Mouse (Mus musculus): ENCODE measurements around the gene Txndc9.

The Txndc9 gene

DNA sequence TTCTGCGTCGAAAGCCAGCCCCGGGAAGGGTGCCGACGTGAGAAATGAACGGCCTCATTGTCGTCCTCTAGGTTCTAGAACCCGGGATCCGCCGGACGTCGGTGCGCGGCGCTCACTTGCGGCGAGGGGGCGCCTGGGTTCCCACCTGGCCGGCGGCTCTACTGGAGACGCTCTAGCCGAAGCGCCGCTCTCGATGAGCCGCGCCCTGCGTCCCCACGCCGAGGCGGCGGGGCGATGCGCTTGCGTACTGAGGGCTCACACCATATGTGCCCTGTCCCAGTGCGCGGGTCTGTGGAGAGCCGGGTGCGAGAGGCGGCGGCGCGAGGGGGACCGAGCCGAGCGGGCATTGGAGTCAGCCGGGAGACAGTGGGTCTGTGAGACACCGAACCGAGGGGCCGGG lies at the start of gene Txndc9, which contains the start of gene Eif5b:
Txndc9 (minus strand) TSS at position 27 of the 400 bp plus-strand sequence.
Eif5b (plus strand) TSS at position 144 of the 400 bp plus-strand sequence.
- in situ Hi-C loops (cut with MboI; ENCODE audit: low pct_unique_long_range_greater_than_20kb in 1 of 2, low sequenced_read_pairs in 2 of 2, unreplicated experiment in 1 of 2), result no loop called here

DNA sequence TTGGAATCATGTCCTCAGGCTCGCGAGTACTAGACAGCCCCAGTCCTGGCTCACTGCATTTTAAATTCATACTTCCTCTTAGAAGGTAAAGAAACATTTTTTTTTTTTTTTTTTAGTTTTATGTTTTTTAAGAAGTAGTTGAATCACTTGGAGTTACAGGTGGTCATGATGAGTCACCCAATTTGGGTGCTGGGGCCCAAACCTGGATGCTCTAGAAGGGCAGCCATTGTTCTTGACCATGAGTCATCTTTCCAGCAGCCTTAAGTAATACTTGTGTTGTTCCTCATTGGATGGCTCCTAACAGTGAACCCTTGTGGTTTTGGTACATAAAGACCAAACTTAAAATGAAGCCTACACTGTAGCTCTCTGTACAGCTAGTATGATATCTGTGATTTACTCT lies 41.2 kb upstream of the Txndc9 start:
- in situ Hi-C loops (cut with MboI; ENCODE audit: low pct_unique_long_range_greater_than_20kb in 1 of 2, low sequenced_read_pairs in 2 of 2, unreplicated experiment in 1 of 2), result no loop called here

DNA sequence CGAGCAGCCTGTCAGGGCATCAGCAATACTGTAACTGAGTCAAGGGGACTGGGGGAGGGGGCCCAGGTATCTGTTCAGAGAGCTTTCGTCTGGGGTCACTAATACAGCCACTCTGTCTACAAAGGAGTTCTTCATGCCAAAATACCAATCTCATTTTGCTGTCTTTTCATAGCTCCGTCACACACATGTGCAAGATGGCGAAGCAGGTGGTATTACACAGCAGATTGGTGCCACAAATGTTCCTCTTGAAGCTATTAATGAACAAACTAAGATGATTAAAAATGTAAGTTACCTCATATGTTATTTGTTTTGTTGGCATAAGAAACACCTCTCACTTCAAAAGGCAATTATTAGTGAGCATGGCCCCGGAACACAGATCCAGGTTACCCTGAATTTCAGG lies 39.7 kb upstream of the Txndc9 start:
- in situ Hi-C loops (cut with MboI; ENCODE audit: low pct_unique_long_range_greater_than_20kb in 1 of 2, low sequenced_read_pairs in 2 of 2, unreplicated experiment in 1 of 2), result no loop called here

DNA sequence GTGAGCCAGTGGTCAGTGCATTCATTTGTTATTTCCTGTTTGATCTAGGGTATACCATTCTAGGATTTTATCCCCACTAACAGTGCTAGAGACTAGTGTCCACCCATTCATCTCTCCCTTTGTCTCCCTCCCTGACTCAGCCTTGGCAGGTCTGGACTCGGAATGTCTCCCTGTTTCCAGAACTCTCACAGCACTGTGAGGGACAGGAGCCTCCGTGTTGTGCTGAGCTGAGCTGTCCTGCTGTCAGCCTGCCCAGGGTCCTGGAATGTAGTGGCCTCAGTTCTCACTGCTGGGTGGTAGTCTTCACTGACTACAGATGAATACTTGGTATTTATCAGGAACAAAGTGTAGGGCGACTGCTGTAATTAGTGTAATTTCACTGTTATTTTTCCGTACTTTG lies 37.8 kb upstream of the Txndc9 start:
- in situ Hi-C loops (cut with MboI; ENCODE audit: low pct_unique_long_range_greater_than_20kb in 1 of 2, low sequenced_read_pairs in 2 of 2, unreplicated experiment in 1 of 2), result no loop called here

DNA sequence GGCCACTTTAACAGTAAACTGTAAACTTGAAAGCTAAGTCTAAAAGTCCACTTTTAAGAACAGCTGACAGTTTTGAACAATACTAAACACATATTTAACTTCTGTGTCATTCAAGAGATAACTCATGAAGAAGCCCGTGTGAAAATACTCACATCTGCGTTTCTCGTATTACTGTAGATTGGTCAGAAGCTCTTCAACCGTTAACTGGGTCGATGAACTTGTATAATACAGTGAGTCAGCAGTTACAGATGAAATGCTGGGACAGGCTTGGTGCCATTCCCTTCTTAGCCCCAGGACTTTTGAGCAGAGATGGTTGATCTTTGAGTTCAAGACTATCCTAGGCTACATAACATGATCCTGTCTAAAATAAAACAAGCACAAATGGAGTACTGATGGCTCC lies 33.7 kb upstream of the Txndc9 start:
- in situ Hi-C loops (cut with MboI; ENCODE audit: low pct_unique_long_range_greater_than_20kb in 1 of 2, low sequenced_read_pairs in 2 of 2, unreplicated experiment in 1 of 2), result no loop called here

DNA sequence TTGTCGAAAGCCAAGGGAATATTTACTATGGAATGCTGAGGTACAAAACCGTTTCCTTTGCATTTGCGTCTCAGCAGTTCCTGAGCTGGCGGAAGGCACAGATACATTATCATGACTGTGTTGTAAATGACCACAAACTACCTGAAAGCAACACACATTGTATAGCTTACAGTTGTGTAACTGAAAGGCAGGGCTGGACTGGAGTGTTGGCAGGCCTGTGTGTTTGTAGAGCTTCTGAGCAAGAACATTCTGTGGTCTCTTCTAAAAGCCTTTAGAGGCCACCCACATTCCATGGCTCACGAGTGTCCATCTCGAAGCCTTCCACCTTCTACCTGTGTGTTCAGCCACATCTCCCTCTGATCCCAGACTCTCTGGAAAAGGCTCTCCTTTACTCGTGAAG lies 29.6 kb upstream of the Txndc9 start:
- in situ Hi-C loops (cut with MboI; ENCODE audit: low pct_unique_long_range_greater_than_20kb in 1 of 2, low sequenced_read_pairs in 2 of 2, unreplicated experiment in 1 of 2), result no loop called here

DNA sequence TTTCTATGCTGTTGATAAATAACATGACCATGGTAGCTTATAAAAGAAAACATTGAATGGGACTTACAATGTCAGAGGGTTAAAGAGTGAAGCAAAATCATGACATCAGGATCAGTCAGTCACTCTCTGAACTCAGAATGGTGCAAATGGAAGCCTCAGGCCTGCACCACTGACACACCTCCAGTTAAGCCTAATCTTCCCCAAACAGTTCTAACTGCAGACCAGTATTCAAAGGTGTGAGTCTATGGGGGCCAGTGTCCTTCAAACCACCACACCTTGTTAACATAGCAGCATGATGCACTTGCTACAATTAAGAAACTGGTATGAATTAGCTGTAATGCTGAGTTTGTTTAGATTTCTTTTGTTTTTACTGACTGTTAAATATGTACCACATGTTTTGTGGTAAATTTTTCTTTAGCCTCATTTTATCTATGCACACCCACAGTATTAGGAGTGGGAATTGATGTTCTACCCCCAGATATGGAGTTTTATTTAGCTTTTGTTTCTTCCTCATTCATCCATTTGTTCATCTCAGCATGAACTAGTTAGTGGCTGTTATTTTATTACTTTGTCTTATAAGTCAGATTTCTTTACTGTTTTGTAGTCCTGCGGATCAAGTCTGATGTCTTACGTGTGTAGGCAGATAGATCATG lies 17.0 kb upstream of the Txndc9 start:
- in situ Hi-C loops (cut with MboI; ENCODE audit: low pct_unique_long_range_greater_than_20kb in 1 of 2, low sequenced_read_pairs in 2 of 2, unreplicated experiment in 1 of 2), result no loop called here

DNA sequence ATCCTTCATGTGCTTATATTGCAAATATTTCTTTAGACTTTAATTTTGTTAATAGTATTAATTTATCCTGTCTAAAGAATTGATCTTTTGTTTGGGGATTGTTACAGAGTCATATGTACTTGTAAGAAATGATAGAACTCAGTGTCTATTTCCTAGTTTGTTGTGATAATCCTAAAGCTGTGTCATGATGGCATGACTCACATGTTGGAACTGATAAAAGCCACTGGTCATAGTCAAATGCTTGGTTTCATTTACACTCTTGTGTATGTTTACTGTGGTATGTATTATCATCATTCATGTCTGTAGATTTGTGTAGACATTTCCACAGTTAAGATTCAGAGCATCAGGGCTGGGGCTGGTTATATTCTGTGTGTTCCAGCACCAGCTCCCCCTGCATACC lies 14.8 kb upstream of the Txndc9 start:
- in situ Hi-C loops (cut with MboI; ENCODE audit: low pct_unique_long_range_greater_than_20kb in 1 of 2, low sequenced_read_pairs in 2 of 2, unreplicated experiment in 1 of 2), result no loop called here

DNA sequence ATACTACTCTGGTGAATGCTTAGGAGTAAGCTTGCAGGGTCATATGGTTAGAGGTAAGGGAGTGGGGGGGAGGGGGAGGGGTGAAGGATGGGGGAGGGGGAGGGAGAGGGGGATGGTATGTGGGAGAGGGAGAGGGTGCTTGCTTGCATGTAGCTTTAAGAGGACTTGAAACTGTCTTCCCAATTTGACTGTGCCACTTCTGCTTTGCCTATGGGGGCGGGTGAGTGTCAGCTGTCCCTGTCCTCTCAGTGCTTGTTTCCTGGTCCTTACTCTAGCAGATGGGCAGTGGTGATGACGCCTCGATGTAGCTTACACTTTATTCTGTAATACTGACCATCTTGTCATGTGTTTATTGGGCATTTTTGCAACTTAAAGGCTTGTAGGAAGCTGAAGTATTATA lies 14.4 kb upstream of the Txndc9 start:
- in situ Hi-C loops (cut with MboI; ENCODE audit: low pct_unique_long_range_greater_than_20kb in 1 of 2, low sequenced_read_pairs in 2 of 2, unreplicated experiment in 1 of 2), result no loop called here

DNA sequence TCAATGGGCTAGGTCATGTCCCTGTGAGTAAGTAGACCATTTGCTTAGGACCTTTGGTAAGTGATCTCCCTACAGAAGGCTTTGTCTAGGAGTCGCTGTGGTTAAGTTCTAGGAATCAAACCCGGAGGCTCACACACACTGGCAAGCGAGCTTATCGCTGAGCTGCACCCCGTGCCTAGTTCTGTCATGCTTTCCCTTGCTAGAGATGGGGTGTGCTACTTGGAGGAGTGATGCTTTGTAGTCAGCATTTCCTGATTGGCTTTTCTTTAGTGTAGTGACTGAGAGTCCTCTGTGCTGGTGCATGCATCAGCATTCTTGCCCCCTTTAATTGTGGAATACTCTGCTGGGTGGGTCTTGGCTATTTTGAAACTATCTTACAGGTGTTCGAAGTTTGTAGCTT lies 14.0 kb upstream of the Txndc9 start:
- in situ Hi-C loops (cut with MboI; ENCODE audit: low pct_unique_long_range_greater_than_20kb in 1 of 2, low sequenced_read_pairs in 2 of 2, unreplicated experiment in 1 of 2), result no loop called here

DNA sequence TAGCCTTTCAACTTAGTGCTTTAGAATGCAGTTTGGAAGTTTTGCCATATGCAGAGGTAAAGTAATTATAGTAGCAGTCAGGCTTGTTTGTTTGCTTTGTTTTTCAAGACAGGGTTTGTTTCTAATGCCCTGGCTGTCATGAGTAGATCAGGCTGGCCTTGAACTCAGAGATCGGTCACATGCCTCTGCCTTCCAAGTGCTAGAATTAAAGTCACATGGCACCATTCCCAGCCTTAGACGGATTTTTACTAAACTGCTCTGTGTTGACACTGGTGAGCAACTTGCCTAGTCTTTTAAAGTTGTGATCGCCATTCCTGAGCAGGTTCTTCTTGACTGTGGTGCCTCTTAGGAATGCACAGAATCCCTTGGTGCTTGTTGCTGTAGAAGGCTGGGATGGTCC lies 9.0 kb upstream of the Txndc9 start:
- in situ Hi-C loops (cut with MboI; ENCODE audit: low pct_unique_long_range_greater_than_20kb in 1 of 2, low sequenced_read_pairs in 2 of 2, unreplicated experiment in 1 of 2), result no loop called here

DNA sequence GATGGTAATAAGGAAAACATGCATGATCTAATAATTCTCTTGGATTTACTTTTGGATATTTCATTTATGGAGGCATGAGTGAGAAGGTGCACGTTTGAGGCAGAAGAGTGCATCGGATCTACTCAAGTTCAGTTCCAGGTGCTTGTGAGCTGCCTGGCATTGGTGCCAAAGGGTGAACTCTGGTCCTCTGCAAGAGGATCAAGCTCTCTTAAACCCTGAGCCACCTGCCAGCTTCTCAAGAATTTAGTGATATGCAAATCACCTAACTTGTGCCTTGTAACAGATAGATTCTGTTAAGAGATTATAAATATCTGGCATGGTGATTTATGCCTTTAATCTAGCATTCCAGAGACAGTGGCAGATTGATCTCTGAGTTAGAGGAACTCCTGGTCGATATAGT lies 5.4 kb upstream of the Txndc9 start:
- in situ Hi-C loops (cut with MboI; ENCODE audit: low pct_unique_long_range_greater_than_20kb in 1 of 2, low sequenced_read_pairs in 2 of 2, unreplicated experiment in 1 of 2), result no loop called here

DNA sequence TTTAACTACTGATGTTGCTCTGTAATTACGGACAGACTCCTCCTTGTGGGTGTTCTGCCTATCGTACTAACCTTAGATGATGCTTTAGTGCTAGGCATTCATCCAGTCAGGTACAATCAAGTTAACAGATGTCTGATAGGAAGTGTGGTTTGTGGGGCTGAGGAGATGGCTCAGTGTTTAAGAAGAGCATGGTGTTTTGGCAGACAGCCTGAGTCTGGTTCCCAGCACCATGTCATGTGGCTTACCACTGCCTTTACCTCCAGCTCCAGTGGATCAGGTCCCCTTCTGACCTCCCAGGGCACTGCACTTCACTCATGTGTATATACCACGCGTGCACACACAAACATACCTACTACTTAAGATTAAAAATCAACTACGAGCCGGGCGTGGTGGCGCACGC lies 4.3 kb upstream of the Txndc9 start:
- in situ Hi-C loops (cut with MboI; ENCODE audit: low pct_unique_long_range_greater_than_20kb in 1 of 2, low sequenced_read_pairs in 2 of 2, unreplicated experiment in 1 of 2), result no loop called here

DNA sequence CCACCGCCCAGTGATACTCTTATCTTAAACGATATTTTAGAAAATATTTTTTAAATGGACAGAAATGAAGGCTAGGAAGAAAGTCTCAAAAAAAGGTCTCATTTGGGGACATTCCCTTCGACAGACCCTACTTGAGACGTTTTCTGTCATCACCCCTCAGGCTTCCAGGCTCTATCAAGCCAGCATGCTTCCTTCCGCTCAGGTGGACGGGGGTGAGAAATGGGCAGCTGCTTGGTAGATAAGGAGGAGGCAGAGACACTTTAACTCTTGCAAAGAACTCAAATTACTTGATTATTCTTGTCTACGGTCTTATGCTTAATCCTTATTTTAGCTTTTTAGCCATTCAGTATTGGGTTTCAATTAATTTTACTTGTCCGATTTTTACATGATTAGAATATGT lies 3.2 kb upstream of the Txndc9 start:
- in situ Hi-C loops (cut with MboI; ENCODE audit: low pct_unique_long_range_greater_than_20kb in 1 of 2, low sequenced_read_pairs in 2 of 2, unreplicated experiment in 1 of 2), result no loop called here

DNA sequence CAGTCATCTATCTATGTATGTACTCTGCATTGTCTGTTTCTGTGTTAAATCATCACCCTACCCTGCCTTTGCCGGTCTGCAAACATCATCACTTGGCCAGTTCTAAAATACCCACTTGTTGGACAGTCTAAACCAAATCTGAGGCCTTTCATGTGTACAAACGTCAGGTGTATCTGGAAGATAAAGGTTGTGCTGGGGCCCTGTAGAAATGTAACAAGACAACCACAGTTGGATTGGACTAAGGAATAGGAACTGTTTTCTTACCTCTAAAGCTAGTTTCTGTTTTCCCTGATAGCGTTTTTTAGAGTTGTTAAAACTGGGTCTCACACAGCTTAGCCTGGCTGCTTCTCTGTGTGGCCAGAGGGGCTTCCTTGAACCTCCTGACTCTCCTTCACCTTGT lies 1.9 kb upstream of the Txndc9 start:
- in situ Hi-C loops (cut with MboI; ENCODE audit: low pct_unique_long_range_greater_than_20kb in 1 of 2, low sequenced_read_pairs in 2 of 2, unreplicated experiment in 1 of 2), result no loop called here

DNA sequence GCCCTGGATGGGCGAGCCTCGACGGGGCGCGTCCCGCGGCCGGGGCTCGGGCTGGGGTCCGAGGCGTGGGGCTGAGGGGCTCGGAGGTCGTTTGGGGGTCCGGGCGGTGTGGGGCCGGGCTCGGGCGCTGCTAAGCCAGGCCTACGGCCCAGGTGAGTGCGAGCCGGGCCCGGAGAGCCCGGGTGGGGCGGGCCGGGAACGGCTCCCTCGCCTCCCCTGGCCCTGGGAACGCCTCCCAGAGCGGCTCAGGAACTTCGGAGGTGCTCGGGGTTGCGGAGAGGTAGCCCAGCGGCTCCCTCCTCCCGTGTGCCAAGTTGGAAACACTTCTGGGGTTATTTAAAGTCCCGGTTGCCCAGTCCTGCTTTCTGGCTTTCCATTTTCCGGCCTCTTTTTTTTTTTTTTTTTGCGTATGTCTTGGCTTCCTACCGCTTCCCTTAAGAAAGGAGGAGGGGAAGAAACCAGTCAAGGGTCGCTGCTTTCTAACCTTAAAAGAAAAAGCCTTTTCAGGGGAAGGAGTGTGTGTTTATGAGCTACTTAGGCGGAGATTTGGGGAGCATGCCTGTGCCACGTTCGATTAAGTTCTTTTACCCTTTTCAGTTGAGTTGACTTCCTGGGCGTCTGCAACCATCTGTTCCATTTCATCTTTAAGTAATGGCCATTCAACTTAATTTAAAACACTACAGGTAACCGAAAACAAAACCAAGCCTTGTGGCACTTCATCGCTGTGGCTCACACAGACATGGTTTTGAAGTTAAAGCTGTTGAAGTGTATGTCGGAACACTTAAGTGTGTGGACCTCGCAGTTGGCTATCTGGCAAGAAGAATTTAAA lies 892 bp upstream of the Txndc9 start:
- in situ Hi-C loops (cut with MboI; ENCODE audit: low pct_unique_long_range_greater_than_20kb in 1 of 2, low sequenced_read_pairs in 2 of 2, unreplicated experiment in 1 of 2), result no loop called here

DNA sequence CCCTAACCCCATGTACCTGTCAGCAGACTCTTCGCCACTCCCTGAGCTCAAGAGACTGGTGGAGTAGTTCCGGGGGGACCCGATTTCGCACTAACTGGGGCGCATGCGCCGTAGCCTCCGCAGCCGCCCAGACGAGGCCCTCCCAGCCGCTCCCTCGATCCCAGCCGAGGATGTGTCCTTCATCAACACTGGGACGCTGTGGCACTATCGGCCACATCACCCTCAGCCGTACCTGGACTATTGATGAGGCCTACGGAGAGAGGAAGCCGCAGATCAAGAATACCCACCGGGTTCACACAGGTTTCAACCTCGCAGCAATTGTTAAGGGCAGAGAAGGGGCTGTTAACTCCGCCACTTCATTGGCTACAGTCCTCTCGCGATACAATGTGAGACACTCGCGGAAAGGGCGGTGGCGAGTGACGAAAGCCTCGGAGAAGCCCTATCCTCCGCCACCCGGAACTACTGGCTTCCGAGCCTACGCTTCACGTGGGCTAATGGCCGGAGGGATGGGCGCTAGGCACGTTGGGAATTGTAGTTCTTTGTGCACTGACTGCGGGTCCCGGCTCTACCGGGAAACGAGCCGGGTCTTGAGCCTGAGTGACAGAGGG lies 712 bp downstream of the Txndc9 start:
- in situ Hi-C loops (cut with MboI; ENCODE audit: low pct_unique_long_range_greater_than_20kb in 1 of 2, low sequenced_read_pairs in 2 of 2, unreplicated experiment in 1 of 2), result no loop called here

DNA sequence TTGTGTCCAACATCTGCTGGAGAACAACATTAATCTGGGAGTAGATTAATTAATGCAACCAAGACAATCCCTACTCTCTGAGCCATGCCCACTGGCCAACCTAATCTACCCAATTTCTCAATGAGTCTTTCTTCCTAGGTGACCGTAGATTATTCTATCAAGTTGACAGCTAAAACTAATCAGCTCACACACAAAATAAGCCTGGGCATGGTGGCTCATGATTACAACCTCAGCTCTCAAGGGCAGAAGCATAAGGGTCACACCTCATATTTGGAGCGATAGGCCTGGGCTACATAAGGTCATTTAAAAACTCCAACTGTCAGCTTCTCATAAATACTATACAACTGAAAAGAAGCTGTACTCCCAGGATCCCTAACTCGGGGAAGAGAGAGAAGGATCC lies 1.5 kb downstream of the Txndc9 start:
- in situ Hi-C loops (cut with MboI; ENCODE audit: low pct_unique_long_range_greater_than_20kb in 1 of 2, low sequenced_read_pairs in 2 of 2, unreplicated experiment in 1 of 2), result no loop called here

DNA sequence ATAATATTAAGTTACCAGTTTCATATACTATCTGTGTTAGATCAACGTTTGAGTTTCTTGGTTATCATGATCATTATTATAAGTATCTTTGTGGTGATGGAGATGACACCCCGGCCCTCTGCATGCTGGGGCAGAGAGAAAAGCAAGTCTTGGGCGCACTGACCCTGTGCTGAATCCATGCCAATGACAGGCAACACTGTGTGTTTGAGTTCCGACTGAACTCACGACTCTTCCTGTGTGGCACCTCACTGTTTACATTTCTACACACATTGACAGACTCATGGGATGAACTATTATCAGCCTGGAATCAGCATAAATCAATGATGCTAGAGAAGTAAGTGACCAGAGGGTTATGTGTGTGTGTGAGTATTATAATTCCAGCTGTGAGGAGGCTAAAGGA lies 9.8 kb downstream of the Txndc9 start:
- in situ Hi-C loops (cut with MboI; ENCODE audit: low pct_unique_long_range_greater_than_20kb in 1 of 2, low sequenced_read_pairs in 2 of 2, unreplicated experiment in 1 of 2), result loop anchor here in 1 of 2 experiments (5.0 kb wide), 1 partner anchor 91 kb away; no protein-coding TSS in a partner anchor

Measured in mouse embryonic stem cell (cell line).